Mouse (Mus musculus) limb, embryonic 10.5 days (tissue): Measurements from ENCODE around the gene Spint1. TPM values are rescaled to one million over a fixed set of nuclear protein-coding genes. Genes with fewer than 3 reads are reported as not detected.
A peak's percentile ranks its signal among the peaks of the same experiment; 100 is the strongest.

Source experiments
- DNase-seq: peaks from one replicate; pipeline ENCODE4 v3.0.0-alpha.2; 2017; ENCODE audit warnings: low spot score
- H3K27ac ChIP-seq: fragments of 300-500 bp; sonication (generic); 2 replicates; pipeline ENCODE4 v1.5.1; 2016; ENCODE audit warnings: mild to moderate bottlenecking
- H3K27me3 ChIP-seq: fragments of 300-500 bp; sonication (generic); 2 replicates; pipeline ENCODE4 v1.6.1; 2016; ENCODE audit warnings: low read depth, mild to moderate bottlenecking; ENCODE audit not compliant: poor library complexity, severe bottlenecking
- H3K36me3 ChIP-seq: fragments of 300-500 bp; sonication (generic); 2 replicates; pipeline ENCODE4 v1.6.1; 2016; ENCODE audit warnings: mild to moderate bottlenecking, moderate library complexity
- H3K4me1 ChIP-seq: fragments of 300-500 bp; sonication (generic); 2 replicates; pipeline ENCODE4 v1.6.1; 2016
- H3K4me3 ChIP-seq: fragments of 300-500 bp; sonication (generic); 2 replicates; pipeline ENCODE4 v1.5.1; 2016; ENCODE audit warnings: mild to moderate bottlenecking, moderate library complexity
- H3K9me3 ChIP-seq: fragments of 300-500 bp; sonication (generic); replicated peaks from 2 replicates; pipeline ENCODE4 v1.6.1; 2016; ENCODE audit warnings: mild to moderate bottlenecking
- WGBS: fragments of 180-500 bp; shearing (Covaris S2); methylation state at CpG from one replicate; pipeline ENCODE4 v1.1.7; 2016; 5-methylcytosine and 5-hydroxymethylcytosine counted together
- polyA plus RNA-seq: library from polyadenylated mRNA; unstranded; fragments of >200 nt; fragmentation: Nextera tagmentation; extraction: Ambion mirVana; gene quantifications from 2 replicates; pipeline ENCODE4 v1.2.1, GENCODE M21; 2016

Gene Spint1
- polyA plus RNA-seq, result 8.9 and 9.5 TPM in 2 replicates

DNA sequence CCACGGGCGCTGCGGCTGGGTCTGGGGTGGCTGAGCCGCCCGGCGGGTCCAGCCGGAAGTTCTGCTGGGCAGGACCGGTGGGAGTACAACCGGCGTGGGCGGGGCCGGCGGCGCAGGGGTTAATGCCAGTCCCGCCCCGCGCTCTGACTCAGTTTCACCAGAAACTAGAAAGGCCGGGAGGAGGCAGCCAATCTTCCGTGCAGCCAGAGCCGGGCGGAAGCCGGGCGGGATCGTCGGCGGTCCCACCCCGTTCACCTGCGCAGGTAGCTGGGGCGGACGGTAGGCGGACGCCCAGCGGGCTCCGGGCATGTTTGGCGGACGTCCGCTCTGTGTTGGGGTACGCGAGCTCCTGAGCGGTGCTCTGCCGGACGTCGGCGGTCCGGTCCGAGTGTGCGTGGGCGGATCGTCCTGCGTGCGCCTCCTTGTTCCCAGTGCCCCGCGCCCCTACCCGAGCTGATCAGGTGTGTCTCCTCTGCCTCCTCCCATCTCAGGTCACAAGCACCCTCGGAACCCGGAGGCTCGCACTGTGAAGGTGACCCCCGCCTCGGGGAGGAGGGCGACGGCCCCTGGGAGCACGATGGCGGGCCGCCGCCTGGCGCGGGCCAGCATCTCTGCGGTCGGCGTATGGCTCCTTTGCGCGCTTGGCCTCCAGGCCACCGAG is at the start of gene Spint1:
Gene Spint1, plus strand, starts transcription at position 153 of the 661 bp plus-strand sequence.
- H3K9me3 ChIP-seq, result no peaks in the 10 kb centered on the region
- H3K4me1 ChIP-seq, result peaks cover 15% of the 10 kb centered on the region
- H3K36me3 ChIP-seq, result no peaks in the 10 kb centered on the region
- peak within 1 kb of the TSS; percentile 58 for H3K4me3 ChIP-seq
- H3K27me3 ChIP-seq, result peaks cover 80% of the 10 kb centered on the region
- under 1% methylated on average over 73 of the region's 73 CpGs for WGBS
- peak; percentile 67 for DNase-seq
- H3K27ac ChIP-seq, result peak within 1 kb of the TSS; percentile 67

GRCm38 (mm10) chr2:119189029-119189710 is 48.0 kb upstream of the Spint1 start:
- Histone ChIP-seq H3K27ac (0 out of 2 replicates have a peak overlapping the region, but pooled peaks have one; percentile 20), H3K9me3 (no peaks in the 10 kb centered on the region), H3K36me3 (peaks cover 12% of the 10 kb centered on the region), H3K27me3 (no peaks in the 10 kb centered on the region), H3K4me1 (peaks cover 6% of the 10 kb centered on the region), H3K4me3 (peak overlapping the region; percentile 44)
- 7% methylated on average over 15 of the region's 15 CpGs for WGBS
- peak; percentile 93 for DNase-seq

GRCm38 (mm10) chr2:119190969-119191368 is 46.2 kb upstream of the Spint1 start:
- 93% methylated on average over 5 of the region's 5 CpGs for WGBS
- H3K4me3 ChIP-seq, result no peak overlapping the region
- no peak overlapping the region for H3K27ac ChIP-seq

GRCm38 (mm10) chr2:119194140-119194539 is 43.0 kb upstream of the Spint1 start:
- Histone ChIP-seq H3K4me3 (no peak overlapping the region), H3K27ac (no peak overlapping the region), H3K27me3 (no peaks in the 10 kb centered on the region), H3K9me3 (no peaks in the 10 kb centered on the region), H3K4me1 (peaks cover 47% of the 10 kb centered on the region), H3K36me3 (no peaks in the 10 kb centered on the region)
- WGBS, result 87% methylated on average over 5 of the region's 5 CpGs
- DNase-seq, result no peak

More at GRCm38 (mm10) chr2:119190969-119191368, 46.2 kb upstream of the Spint1 start:
- Histone ChIP-seq H3K4me1 (peaks cover 18% of the 10 kb centered on the region), H3K36me3 (0 out of 2 replicates have a peak, but pooled peaks cover 2% of the 10 kb centered on the region), H3K27me3 (no peaks in the 10 kb centered on the region), H3K9me3 (no peaks in the 10 kb centered on the region)
- DNase-seq, result no peak

DNA sequence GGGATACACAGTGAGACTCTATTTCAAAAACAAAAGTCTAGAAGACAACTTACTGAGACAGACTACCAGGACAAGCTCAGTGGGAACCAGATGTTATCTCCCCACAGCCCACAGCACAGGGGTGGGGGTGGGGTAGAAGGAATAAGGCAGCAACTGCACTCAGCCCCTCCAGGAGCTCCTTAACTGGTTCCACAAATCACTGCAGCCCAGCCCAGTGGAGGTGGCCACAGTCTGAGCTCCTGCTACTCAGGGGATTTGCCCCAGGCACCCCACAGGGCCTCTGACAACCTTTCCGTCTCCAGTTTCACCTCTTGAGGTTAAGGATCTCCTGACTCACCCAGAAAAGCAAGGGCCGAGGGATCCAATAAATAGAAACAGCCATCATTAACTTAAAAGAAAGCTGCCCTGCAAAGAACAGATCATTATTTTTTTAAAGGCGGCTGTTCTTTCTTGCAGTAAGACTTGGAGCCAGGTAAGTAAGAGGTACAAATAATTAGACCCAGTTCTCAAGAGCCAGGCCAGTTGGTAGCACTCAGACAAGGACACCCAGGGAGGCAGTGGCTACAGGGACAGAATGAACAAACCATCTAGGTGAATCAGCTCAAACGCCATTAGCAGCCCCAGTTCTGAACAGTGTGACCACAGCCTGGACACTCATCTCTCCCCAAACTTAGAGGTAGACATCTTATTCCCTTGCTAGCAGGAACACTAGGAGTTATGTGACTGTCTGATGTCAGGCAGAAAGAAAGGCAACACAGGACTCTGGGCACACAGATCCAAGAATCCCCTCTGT is 40.6 kb upstream of the Spint1 start:
- Histone ChIP-seq H3K9me3 (no peaks in the 10 kb centered on the region), H3K4me1 (peaks cover 48% of the 10 kb centered on the region), H3K27ac (peak overlapping the region; percentile 80), H3K36me3 (no peaks in the 10 kb centered on the region), H3K4me3 (no peak overlapping the region), H3K27me3 (no peaks in the 10 kb centered on the region)
- DNase-seq, result peak; percentile 73
- 8% methylated on average over 4 of the region's 4 CpGs for WGBS

DNA sequence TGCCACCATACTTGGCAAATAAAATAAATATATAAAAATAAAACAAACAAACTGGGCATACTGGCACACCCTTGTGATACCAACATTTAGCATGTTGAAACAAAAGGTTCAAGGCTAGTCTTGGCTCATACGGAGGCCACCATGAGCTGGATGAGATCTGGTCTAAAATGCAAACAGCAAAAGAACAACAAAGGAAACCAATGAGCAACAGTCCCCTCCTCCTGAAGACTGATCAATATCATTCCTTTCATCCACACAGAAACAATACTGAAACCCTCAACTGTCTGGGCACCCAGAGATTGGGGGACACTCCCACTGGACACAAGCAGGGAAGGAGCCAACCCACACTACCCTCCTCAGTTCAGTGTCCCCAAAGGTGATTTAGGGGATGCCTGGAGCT is 39.7 kb upstream of the Spint1 start:
- 83% methylated on average over 1 of the region's 1 CpGs for WGBS
- Histone ChIP-seq H3K4me1 (peaks cover 48% of the 10 kb centered on the region), H3K9me3 (no peaks in the 10 kb centered on the region), H3K4me3 (no peak overlapping the region), H3K27ac (peak overlapping the region; percentile 80), H3K27me3 (no peaks in the 10 kb centered on the region), H3K36me3 (no peaks in the 10 kb centered on the region)
- DNase-seq, result no peak

GRCm38 (mm10) chr2:119198049-119198448 is 39.1 kb upstream of the Spint1 start:
- H3K36me3 ChIP-seq, result no peaks in the 10 kb centered on the region
- H3K9me3 ChIP-seq, result no peaks in the 10 kb centered on the region
- H3K27me3 ChIP-seq, result no peaks in the 10 kb centered on the region
- peaks cover 50% of the 10 kb centered on the region for H3K4me1 ChIP-seq
- 65% methylated on average over 1 of the region's 1 CpGs for WGBS
- DNase-seq, result no peak
- no peak overlapping the region for H3K4me3 ChIP-seq
- H3K27ac ChIP-seq, result peak overlapping the region; percentile 80

DNA sequence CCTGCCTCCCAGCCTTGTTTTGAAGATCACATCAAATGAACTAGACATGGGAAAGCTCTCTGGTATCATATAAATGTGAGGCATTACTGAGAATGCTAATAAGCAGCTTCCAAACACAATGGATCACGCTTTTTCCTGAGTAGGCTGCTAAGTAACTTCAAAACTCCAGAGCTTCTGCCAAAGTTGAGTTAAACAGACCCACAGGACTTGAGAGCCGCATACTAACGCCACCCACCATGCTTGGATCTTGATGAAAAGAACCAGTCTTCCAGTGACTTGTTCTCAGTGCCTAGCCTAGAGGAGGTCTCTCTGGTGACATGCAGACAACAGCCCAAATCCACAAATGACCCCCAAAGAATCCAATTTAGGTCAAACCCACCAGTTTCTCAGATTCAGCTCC is 38.2 kb upstream of the Spint1 start:
- peak overlapping the region; percentile 80; the same call in 1 of the 2 replicates for H3K27ac ChIP-seq
- no peak for DNase-seq

GRCm38 (mm10) chr2:119202914-119203453 is 34.2 kb upstream of the Spint1 start:
- H3K27me3 ChIP-seq, result no peaks in the 10 kb centered on the region
- peaks cover 27% of the 10 kb centered on the region for H3K4me1 ChIP-seq
- DNase-seq, result no peak
- no peaks in the 10 kb centered on the region for H3K36me3 ChIP-seq
- no peak overlapping the region for H3K27ac ChIP-seq
- H3K9me3 ChIP-seq, result no peaks in the 10 kb centered on the region
- 86% methylated on average over 5 of the region's 5 CpGs for WGBS
- H3K4me3 ChIP-seq, result no peak overlapping the region

More for the DNA sequence above, 38.2 kb upstream of the Spint1 start:
- Histone ChIP-seq H3K4me1 (peaks cover 54% of the 10 kb centered on the region), H3K4me3 (no peak overlapping the region), H3K27me3 (no peaks in the 10 kb centered on the region), H3K36me3 (no peaks in the 10 kb centered on the region), H3K9me3 (no peaks in the 10 kb centered on the region)
- 75% methylated on average over 3 of the region's 3 CpGs for WGBS

- H3K4me3 ChIP-seq, result no peak overlapping the region
- H3K9me3 ChIP-seq, result no peaks in the 10 kb centered on the region
- WGBS, result 86% methylated on average over 4 of the region's 4 CpGs
- DNase-seq, result no peak
- peaks cover 18% of the 10 kb centered on the region for H3K4me1 ChIP-seq
- no peak overlapping the region for H3K27ac ChIP-seq
- no peaks in the 10 kb centered on the region for H3K36me3 ChIP-seq
- H3K27me3 ChIP-seq, result no peaks in the 10 kb centered on the region
Measured at GRCm38 (mm10) chr2:119203871-119204460, 33.2 kb upstream of the Spint1 start.

DNA sequence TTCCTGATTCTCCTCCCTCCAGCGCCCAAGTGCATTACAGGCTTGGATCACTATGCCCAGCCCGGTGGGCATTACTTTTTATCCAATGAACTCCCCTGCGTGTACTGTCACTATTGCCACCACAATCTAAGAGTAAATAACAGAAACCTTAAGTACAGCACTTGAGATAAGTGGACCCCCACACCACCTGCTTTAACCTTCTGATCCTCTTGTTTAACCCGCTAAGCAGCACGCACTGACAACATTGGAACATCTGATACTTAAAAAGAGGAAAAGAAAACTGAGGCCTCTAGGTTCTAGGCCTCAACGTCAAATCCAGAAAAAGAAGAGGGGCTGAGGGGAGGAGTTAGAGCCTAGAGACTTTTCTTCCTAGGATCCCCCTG is 29.2 kb upstream of the Spint1 start:
- H3K36me3 ChIP-seq, result peaks cover 28% of the 10 kb centered on the region
- peak overlapping the region; percentile 80 for H3K4me3 ChIP-seq
- WGBS, result 26% methylated on average over 6 of the region's 6 CpGs
- DNase-seq, result no peak
- peaks cover 28% of the 10 kb centered on the region for H3K4me1 ChIP-seq
- H3K27me3 ChIP-seq, result no peaks in the 10 kb centered on the region
- no peaks in the 10 kb centered on the region for H3K9me3 ChIP-seq
- H3K27ac ChIP-seq, result peak overlapping the region; percentile 93
